Mouse (Mus musculus): ENCODE data around the gene Ipo7.

- TF ChIP-seq FLI1 (IDR thresholded peaks at IDR 0.05; ENCODE audit: low read length): no peak
- TF ChIP-seq GATA1 (IDR thresholded peaks at IDR 0.05; ENCODE audit: borderline replicate concordance, low read length): no peak
These were observed 49.1 kb upstream of the Ipo7 start for GRCm38 (mm10) chr7:109968924-109969450.
